Mouse (Mus musculus) cerebellum, adult 11 months (tissue): ENCODE data around the gene Hist1h1c.
"Not testable (repeated sequence)": the region's sequence is repeated elsewhere in the genome, so short reads cannot be mapped to it uniquely, and the experiment has no call there.

ENCODE experiments used
- DNase-seq: peaks from one replicate; pipeline ENCODE4 v3.0.0; 2022

The Hist1h1c gene

DNA sequence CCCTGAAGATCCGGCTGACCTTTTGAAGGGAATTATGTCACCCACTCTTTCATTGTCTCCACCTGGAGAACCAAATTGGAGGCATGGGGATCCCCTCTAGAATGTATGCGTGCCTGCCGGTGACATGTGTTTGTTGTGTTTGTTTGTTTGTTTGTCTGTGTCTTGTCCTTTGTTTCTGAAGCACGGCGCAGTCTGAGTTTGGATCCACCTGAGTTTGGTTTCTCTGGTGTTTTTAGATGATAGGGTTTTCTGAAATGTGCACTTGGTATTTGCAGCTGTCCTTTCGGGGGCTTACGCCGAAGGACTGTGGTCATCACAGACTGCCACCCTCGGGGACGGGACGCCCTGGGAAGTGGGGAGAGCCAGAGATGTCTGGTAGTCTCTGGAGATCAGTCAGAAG lies 21.4 kb upstream of the Hist1h1c start:
- no peak for DNase-seq

DNA sequence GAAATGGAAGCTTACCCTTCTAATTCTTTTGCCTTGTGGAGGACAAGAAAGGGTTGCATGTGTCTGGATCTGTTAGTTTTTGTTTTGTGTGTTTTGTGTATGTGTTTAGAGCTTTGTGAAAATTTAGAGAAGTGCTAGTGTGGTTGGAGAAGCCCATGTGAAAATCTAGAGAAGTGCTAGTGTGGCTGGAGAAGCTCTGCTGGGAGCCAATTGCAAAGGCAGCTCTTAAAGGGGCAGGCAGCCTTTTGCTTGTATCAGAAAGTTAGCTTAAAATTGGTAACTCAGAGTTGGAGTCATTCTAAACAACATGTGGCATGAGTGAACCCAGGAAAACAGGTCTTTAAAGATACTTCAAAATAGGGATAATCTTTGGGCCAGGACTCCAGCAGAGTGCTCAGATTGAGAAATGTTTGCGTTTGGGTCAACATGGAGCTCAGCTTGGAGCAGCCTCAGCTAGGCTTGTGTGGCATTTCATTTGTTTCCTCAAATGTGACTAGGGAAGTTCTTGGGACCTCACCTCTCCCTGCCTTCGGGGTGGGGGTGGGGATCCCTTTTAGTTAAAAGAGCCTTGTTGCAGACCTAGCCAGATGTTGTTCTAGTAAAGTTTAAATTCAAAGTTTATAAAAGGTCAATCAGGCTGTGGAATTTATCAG lies 20.9 kb upstream of the Hist1h1c start:
- DNase-seq, result not testable (repeated sequence)

DNA sequence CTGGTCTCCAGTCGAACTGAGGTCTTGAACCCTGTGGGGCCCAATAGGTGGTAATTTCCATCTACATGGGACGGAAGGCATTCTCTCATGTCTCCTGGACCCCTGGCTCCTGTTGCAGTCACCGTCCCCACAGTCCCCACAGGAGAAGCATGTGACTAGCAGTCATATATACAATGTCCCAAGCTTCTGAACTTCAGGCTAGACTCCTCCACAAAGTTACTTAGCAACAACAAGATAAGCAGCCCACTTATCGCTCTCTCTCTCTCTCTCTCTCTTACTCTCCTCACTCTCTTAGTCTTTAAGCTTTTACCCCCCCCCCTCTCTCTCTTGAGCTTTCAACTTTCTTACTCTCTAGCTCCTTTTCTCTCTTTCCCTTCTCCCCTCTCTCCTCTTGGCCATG lies 14.4 kb upstream of the Hist1h1c start:
- DNase-seq, result no peak

DNA sequence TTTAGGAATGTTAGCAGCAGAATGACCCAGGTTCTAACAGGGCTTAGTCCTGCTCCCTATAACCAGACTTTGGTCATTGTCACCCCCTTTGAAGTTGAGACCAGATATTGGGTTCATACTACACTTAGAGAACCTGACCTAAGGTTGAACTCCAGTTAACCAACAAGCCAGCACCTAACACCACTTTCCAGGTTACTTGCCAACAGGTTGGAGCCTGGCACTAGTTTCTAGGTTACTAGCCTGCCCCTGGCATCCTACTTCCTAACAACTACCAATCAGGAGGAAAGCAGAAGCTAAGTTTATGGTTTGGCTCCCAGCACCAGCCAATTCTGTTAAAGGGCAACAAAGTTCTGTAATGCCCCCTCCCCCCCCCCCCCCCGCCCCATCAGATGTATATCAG lies 13.4 kb upstream of the Hist1h1c start:
- DNase-seq, result no peak

DNA sequence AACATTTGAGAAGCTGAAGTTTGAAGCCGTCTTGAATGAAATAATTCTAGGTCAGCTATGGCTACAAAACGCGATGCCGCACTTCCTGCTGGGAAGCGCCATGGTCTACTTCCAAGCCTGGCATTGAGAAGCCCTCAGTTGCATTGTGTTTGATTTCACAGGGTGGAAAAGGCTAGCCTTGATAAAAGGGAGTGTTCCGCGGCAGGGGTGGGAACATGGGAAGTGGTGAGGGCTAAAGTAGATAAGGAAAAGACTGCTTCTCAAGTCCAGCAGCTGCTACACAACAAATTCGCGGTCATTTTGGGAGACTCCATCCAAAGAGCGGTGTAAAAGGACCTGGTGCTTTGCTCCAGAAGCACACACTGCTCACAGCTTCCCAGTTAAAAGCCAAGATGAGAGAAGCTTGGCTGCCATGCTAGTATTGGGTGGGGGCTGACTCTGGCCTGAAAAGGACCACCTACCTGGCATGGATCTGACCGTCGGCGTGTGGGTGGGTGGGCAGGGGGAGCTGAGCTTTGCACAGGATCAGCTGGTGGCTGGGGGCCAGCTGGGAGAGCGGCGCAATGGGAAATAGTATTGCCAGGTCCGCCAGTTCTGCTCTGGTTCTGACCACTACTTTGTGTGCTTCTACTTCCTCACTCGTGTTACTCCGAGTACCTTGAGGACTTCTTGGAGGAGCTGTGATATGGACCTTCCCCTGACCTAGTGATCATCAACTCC lies 10.0 kb upstream of the Hist1h1c start:
- no peak for DNase-seq

DNA sequence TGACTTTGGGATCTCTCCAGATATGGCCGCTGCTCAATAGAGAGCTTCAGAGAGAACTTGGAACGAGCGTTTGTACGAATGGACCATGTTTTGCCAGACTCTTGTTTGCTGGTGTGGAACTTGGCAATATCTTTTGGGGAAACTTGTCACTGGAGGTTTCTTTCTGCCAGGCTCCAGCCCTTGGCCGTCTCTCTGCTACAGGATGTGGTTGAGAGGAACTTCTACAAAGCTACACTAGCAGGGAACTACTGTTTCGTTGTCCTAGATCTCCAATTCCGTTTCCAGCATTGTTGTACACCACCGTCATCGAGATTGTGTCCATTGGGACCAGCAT lies 9.4 kb upstream of the Hist1h1c start:
- no peak for DNase-seq

DNA sequence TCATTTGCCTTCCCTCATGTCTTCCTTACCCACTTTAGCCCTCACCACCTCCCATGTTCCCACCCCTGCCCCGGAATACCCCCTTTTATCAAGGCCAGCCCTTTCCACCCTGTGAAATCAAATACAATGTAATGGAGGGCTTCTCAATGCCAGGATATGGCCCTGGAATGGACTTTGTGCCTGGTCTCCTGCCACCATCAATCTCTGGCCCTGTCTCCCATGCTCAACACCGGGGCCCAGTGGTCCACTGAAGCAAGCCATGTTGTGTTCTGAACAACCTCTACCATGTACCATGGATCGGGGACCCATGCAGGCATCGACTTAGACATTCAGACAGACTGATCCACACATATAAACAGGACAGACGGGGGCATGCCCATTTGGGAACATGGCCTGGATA lies 8.9 kb upstream of the Hist1h1c start:
- DNase-seq, result no peak

DNA sequence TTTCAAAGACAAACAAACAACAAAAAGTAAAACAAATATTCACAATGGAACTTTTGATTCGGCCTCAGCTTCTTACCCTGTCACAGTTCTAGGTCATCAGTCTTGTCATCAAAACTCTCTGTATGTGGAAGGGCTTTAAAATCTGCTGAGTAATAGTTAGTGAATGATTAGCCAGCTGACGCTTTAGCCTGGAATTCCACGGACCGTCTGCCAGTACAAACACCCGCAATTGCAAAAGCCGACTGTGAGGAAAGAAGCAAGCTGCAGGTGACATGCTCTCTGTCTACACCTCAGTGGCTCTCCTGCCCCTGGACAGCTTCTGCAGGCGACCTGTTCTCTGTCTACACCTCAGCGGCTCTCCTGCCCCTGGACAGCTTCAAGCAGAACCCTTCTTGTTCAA lies 8.1 kb upstream of the Hist1h1c start:
- DNase-seq, result no peak

DNA sequence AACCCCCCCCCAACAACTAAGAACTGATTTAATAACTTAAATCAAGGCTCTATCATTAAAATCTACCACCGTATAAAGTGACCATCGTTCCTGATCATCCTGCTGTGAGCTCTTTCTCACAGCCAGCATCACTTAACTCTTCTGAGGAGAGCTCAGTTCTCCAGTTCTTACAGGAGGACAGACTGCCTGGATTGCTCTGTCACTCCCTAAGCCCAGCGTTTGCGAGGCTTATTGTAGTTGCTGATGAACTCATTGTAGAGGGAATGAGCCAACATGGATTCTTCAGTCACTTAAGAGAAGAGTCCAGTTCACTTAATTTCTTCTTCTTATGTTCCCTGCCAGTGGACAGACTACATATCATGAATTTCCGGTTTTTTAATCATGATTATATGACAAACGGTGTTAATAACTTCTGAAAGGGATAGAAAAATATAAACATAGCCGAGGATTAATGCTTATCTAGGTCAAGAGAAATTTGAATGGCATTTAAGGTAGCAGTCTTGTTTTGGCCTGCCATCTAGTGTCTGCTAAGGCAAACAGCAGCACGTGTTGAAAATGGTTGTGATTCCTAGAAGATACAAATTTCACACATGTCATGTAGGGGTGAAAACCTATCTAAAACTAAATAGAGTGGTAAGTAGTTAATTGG lies 6.3 kb upstream of the Hist1h1c start:
- DNase-seq, result no peak

DNA sequence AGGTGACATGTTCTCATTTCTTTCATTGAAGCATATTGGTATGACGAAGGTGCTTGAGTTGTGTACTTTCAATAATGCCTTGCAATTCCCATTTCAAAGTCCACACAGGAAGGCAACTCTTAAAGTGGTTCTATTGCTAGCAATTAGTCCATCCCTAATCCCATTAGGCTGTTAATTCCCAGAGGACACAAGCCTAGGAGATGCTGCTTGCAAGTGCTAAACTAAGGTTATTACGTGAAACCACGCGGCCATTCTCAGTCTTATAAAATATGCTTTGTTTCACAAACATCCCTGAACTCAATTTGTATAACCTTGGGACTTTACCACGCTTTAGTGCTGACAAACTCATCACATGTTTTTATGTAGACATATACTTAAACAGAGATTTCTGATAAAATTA lies 1.5 kb upstream of the Hist1h1c start:
- no peak for DNase-seq

DNA sequence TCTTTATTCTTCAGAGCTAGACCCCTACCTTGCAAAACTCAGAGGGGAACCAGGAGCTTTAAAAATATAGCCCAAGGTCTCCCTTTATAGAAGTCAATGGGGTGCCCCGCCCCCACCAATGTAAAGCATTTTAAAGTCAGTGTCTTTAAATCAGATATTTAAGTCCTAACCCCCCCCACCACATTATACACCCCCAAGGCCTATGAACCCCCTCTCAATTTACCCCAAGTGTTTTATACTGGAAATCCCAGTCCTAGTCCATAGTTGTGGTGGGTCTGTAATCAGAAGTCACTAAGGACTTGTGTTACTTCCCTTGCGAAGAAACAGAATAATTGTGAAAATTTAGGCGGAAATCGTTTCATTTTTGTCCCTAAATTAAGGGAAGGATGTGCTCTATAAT lies 567 bp upstream of the Hist1h1c start:
- peak; percentile 16 for DNase-seq

DNA sequence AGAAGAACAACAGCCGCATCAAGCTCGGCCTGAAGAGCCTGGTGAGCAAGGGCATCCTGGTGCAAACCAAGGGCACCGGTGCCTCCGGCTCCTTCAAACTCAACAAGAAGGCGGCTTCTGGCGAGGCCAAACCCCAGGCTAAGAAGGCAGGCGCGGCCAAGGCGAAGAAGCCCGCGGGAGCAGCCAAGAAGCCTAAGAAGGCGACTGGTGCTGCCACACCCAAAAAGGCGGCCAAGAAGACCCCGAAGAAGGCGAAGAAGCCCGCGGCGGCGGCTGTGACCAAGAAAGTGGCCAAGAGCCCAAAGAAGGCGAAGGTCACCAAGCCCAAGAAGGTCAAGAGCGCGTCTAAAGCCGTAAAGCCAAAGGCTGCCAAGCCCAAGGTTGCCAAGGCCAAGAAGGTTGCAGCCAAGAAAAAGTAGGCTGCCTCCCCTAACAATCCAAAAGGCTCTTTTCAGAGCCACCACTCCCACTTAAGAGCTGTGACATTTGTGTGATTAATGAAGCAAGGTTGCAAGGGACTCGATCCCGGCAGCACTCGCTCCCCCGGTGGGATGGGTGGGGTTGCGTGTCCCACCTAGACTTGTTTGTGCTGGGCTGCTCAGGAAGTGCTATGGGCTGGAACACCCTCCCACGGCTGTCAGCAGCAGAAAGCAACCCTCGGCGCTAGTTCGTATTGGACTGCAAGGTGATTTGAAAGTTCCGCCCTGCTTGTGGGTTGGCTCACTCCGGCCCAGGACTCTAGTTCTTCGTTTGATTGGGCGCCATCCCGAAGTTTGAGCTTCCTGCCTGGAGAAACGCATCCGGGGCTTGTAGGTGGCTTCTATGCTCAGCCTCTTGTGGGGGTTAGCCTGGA lies 687 bp downstream of the Hist1h1c start:
- peak; percentile 84 for DNase-seq

DNA sequence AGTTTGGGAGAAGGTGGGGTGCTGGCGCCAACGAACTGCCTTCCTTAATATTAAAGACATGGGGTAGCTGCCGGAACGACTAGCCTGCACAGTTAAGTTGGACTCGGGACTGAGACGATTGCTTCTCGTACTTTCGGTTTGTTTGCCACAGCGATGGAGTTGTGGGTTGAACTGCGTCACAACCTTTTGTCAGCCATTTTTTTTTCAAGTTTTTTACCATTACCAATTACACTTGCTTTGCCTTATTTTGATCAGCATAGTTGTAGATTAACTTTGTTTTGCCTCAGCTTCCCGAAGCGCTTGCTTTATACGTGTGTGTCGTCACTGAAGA lies 1.3 kb downstream of the Hist1h1c start:
- no peak for DNase-seq

DNA sequence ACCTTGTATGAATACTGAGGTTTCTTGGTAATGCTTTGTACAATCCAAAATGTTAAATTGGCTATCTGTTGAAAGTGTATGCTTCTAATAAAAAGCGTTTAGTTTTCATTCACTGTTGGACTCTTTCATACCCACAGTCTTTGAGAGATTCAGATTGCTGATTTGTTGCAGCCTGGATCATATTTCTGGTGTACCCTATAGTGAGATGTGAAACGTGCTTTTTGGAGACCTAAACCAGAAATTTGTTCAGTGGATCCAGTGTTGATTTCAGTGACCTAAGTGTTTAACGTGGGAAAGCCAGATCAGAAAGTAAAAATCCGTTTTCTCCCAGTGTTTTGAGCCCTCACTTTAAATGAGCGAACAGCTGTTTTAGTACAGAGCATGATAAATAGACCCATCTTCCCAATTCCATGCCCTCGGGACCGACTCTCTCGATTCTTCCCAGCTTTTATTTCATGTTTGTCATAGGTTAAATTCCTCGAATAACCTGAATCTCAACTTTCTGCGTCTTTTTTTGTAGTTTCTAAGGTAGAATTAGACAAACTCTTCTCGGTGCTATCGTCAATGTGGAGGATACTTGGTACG lies 1.7 kb downstream of the Hist1h1c start:
- DNase-seq, result no peak

DNA sequence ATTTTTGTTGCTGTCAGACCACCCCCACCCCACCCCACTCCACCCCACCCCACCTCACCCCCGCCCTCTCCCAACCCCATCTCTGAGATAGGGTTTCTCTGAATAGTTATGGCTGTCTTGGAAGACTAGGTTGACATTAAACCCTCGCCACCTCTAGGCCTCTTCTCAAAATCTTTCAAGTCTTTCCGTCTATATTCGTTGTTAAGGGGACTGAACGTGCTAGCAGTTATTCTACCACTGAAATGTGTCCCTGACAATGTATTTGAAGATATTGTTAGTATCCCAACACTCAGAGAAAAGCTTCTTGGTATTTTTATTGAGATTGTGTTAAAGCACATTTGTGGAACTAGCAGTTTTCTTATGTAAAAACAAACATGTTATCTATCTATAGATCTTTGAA lies 2.3 kb downstream of the Hist1h1c start:
- no peak for DNase-seq

DNA sequence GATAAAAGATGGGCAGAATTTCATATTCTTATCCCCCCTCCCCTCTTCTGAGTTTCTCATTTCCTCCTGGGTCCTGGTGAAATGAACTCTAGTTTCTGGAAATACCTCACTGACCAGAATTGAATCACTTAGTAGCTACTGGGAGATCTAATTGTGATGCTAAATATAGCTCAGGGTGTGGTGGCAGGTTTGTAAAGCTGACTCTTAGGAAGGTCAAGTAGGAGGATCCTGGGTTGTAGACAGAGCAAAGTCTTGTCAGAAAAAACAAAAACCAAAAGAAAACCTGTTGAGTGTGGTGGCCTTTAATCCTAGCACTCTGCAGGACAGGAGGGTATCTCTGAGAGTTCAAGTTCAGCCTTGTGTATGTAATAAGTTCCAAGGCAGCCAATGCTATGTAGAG lies 3.4 kb downstream of the Hist1h1c start:
- no peak for DNase-seq

DNA sequence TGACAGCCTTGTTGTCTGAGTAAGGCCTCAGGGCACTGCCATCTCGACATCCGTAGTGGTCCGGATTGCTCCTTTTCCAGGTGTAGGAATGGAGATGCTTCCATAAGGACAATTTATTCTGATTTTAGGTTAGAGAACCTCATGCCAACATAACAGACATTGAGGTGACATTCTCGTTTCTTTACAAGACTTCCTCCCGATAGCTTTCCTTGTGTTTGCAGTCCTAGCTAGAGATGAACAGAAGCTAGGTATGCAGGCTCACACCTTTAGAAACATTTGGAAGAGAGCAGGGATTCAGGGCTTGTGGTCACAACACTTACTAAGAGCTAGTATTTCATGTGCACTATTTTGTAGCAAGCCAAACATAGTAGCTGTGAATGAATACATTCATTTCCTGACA lies 4.6 kb downstream of the Hist1h1c start:
- DNase-seq, result no peak

DNA sequence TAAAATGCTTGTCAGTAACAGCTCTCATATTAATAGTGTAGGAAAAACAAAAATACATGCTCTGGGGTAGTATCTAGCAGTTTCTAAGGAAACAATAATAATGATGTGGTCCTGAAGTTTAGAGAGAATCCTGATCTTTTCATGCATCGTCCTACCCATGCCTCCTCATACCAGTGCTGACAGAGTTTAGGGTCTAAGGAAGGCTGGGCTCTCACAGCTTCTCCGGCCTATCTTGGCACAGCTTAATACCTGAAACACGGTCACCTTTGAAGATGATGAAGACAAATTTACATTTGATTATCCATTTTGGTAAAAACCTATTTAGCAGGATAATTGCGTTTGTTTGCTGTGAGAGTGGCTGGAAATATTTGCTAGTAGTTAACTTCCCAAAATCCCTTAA lies 5.4 kb downstream of the Hist1h1c start:
- no peak for DNase-seq

DNA sequence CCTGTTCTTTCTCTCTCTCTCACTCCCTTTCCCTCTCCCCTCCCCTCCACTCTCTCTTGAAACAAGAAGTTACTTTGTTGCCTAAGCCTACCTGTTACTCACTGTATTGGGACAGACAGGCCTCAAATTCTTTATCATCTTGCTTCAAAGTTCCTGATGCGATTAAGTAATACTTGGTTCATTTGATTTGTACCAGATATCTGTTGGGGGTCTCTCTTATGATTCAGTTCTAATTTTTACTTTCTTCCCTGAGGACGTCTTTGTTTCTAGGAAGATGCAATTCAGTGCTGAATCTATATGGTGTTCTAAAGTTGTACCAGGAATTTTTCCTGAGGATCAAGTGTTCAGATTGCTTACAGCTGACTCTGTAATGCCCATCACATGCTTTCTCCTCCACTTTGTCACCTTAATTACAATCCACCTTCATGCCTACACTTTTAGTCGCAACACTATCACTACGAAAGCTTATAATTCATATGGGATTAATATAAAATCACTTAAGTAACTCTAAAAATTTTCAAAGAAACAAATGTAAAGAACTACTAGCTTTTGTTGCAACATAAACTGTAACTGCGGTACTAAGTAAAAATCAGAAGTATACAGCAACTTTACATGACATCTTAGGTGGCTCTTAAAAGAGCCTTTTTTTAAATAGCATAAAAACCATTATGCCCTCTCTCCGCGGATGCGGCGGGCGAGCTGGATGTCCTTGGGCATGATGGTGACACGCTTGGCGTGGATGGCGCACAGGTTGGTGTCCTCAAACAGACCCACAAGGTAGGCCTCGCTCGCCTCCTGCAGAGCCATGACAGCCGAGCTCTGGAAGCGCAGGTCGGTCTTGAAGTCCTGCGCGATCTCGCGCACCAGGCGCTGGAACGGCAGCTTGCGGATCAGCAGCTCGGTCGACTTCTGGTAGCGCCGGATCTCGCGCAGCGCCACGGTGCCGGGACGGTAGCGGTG lies 6.1 kb downstream of the Hist1h1c start:
- no peak for DNase-seq

DNA sequence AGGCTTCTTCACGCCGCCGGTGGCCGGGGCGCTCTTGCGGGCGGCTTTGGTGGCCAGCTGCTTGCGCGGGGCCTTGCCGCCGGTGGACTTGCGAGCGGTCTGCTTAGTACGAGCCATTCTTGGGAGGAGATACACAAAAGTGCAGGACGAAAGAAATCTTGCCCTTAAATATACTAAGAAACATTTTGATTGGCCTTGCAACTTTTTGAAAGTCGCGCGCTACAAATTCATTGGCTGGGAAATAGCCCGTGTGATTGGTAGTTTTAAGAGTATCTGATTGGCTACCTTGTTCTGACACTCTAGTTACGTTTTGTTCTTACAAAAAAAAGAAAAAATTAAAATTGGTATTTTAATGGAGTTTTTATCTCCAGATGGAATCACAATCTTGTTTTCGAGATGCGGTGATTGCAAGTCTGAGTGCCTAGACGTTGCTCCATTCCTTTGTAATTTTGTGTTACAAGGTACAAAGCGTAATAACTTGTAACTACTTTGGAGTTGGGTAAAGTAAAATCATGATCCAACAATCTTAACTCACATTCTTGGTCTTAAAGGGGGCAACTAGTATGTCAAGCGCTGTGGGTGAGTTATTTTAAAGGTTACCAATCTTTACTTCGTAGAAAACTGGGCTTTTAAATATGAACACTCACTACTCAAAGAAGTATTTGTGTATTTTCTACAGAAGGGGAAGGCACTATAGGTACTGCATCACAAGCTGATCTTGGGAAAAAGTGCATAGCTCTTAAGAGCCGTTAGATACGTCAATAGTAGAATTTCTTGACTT lies 7.0 kb downstream of the Hist1h1c start, which contains the start of gene Hist1h3c:
Hist1h3c (minus strand) TSS at position 222 of the 781 bp plus-strand sequence.
- DNase-seq, result peak; percentile 70
